Mouse (Mus musculus): ENCODE data around the gene a. TPM values are rescaled to one million over a fixed set of nuclear protein-coding genes. Genes with fewer than 3 reads are reported as not detected.
"Not testable (repeated sequence)": the region's sequence is repeated elsewhere in the genome, so short reads cannot be mapped to it uniquely, and the experiment has no call there.

Gene a
- polyA plus RNA-seq, 1 experiment from 2014 or later = 0.42 TPM

DNA sequence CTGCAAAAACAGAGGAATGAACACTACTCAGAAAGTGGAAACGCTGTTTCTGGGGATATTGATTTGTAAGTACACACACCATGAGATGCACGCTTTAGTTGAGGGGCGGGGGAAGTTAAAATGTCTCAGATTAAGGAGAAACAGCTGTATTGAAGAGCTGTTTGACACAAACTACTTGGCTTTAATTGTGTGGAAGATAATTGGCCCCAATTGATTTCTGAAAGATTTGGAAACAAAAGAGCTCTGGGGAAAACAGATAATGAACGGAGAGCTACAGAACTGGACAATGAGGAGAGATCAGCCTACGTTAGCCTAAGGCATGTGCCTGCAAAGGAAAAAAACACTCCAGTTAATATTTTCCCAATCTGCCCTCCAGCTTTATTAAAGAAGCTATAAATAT is 172.0 kb downstream of the a start:
- no peak overlapping the region for H3K4me2 ChIP-seq (ENCODE audit: low read length)
- no peak overlapping the region for H3K9ac ChIP-seq (ENCODE audit: low read depth, low read length)
- TF ChIP-seq CTCF (IDR thresholded peaks at IDR 0.05; ENCODE audit: low read depth) = no peak
- H3K4me1 ChIP-seq (replicated peaks; ENCODE audit: insufficient read depth, low read length) = no peaks in the 10 kb centered on the region
- no peaks in the 10 kb centered on the region for H3K9me3 ChIP-seq (replicated peaks; ENCODE audit: low read length)
- H3K36me3 ChIP-seq (ENCODE audit: insufficient read depth, low read length) = no peaks in the 10 kb centered on the region
- ATAC-seq (replicated peaks; ENCODE audit: low FRiP score, low read depth) = no peak
- H3K27me3 ChIP-seq (ENCODE audit: insufficient read depth, low read length) = no peaks in the 10 kb centered on the region
- no peak overlapping the region for H3K4me3 ChIP-seq (replicated peaks; ENCODE audit: low read depth, low read length)
- 74% methylated on average over 5 of the region's 5 CpGs for WGBS
- no peak overlapping the region for H3K27ac ChIP-seq
- DNase-seq (ENCODE audit: low spot score) = no peak

DNA sequence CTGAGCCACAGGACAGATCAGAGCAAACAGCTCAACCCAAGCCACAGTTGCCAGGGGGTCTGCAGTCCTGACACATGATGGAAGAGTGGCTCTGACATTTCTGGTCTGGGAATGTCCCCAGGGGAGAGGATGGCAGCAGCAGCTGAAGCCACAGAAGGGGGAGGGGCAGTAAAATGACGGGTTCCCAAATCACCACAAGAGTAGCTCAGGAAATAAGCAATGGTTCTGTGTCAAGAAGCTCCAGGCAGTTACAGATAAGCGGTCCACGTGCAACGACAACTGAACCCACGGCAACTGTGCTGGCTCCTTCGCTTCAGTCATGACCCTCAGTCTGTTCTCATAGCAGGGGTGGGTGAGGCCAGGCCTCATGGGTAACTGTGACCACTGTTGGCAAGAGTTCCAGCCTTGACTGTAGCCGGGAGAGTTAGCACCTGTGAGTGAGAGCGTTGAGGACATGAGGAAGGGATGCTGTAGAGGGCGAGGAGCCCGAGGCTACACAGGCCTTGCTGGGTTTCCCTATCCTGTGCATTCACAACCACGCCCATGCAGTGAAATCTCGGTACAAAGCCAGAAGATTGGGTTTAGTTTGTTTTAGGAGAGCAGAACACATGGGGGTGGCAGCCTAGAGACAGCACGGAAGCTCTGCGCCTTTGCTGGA is 178.7 kb downstream of the a start:
- not testable (repeated sequence) for H3K9me3 ChIP-seq (replicated peaks; ENCODE audit: low read length); H3K4me2 ChIP-seq (ENCODE audit: low read length); H3K36me3 ChIP-seq (ENCODE audit: insufficient read depth, low read length); H3K27ac ChIP-seq; H3K27me3 ChIP-seq (ENCODE audit: insufficient read depth, low read length); H3K4me3 ChIP-seq (replicated peaks; ENCODE audit: low read depth, low read length); ATAC-seq (replicated peaks; ENCODE audit: low FRiP score, low read depth); H3K4me1 ChIP-seq (replicated peaks; ENCODE audit: insufficient read depth, low read length); H3K9ac ChIP-seq (ENCODE audit: low read depth, low read length); DNase-seq (ENCODE audit: low spot score)
- WGBS = 68% methylated on average over 14 of the region's 14 CpGs

DNA sequence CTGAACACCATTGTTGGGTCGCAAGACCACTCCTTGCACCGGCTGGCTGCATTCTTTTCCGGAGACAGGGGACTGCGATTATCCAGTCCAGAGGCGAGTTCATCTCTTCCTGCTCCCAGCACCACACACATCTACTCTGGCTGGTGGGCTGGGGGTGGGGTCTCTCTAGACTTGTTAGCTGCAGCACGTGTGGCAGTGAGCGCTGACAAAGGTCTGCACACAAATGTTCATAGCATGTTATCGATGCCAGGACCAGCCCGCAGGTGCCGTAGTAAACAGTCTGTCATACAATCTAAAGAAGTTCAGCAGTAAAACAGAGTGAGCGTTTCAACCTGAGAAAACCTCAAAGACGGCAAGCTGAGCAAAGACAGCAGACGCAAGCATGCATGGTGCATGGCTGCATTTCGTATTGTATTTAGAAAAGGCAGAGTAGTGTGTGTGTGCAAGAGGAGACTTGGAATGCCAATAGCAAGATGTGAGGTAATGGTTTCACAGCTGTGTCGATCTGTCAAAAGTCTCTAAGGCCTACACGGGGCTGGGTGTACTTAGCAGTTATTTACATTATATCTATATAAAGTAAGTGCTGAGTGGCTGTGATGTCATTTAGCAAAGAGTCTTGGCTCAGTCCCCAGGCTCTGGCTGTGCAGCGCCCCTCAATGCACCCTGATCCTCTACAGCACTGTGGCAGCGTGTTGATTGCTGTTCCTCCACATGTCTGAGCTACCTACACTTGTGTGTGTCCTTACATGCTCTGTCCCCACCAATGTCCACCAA is 180.9 kb downstream of the a start:
- DNase-seq (ENCODE audit: low spot score) = no peak
- Histone ChIP-seq H3K4me1 (replicated peaks; ENCODE audit: insufficient read depth, low read length) (no peaks in the 10 kb centered on the region), H3K9ac (ENCODE audit: low read depth, low read length) (no peak overlapping the region), H3K4me3 (replicated peaks; ENCODE audit: low read depth, low read length) (no peak overlapping the region), H3K4me2 (ENCODE audit: low read length) (no peak overlapping the region), H3K36me3 (ENCODE audit: insufficient read depth, low read length) (no peaks in the 10 kb centered on the region), H3K27me3 (ENCODE audit: insufficient read depth, low read length) (no peaks in the 10 kb centered on the region), H3K9me3 (replicated peaks; ENCODE audit: low read length) (no peaks in the 10 kb centered on the region), H3K27ac (no peak overlapping the region)
- WGBS = 59% methylated on average over 18 of the region's 18 CpGs
- no peak for ATAC-seq (replicated peaks; ENCODE audit: low FRiP score, low read depth)
- TF ChIP-seq CTCF (IDR thresholded peaks at IDR 0.05; ENCODE audit: low read depth) = no peak

DNA sequence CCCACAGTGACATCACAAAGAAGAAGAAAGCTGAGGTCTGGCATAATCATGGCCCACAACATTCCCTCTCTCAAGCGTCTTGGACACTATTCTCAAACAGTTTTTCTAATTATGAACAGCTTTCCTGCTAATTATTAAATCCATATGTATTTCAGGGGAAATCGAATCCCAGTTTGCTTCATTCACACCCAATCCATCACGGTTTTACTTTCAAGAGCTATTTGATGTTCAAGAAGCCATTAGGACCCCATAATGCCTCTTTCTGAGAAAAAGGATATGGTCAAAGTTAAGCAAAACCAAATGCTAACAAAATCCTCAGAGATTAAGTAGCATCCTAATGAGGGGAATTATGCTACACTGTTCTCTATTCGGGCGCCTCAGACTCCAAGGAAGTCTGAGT is 181.8 kb downstream of the a start:
- Histone ChIP-seq H3K4me2 (ENCODE audit: low read length) (no peak overlapping the region), H3K27me3 (ENCODE audit: insufficient read depth, low read length) (no peaks in the 10 kb centered on the region), H3K27ac (no peak overlapping the region), H3K4me1 (replicated peaks; ENCODE audit: insufficient read depth, low read length) (no peaks in the 10 kb centered on the region), H3K4me3 (replicated peaks; ENCODE audit: low read depth, low read length) (no peak overlapping the region), H3K9ac (ENCODE audit: low read depth, low read length) (no peak overlapping the region), H3K9me3 (replicated peaks; ENCODE audit: low read length) (no peaks in the 10 kb centered on the region), H3K36me3 (ENCODE audit: insufficient read depth, low read length) (no peaks in the 10 kb centered on the region)
- TF ChIP-seq CTCF (IDR thresholded peaks at IDR 0.05; ENCODE audit: low read depth) = no peak
- DNase-seq (ENCODE audit: low spot score) (no peak), ATAC-seq (replicated peaks; ENCODE audit: low FRiP score, low read depth) (no peak)
- 84% methylated on average over 5 of the region's 5 CpGs for WGBS

DNA sequence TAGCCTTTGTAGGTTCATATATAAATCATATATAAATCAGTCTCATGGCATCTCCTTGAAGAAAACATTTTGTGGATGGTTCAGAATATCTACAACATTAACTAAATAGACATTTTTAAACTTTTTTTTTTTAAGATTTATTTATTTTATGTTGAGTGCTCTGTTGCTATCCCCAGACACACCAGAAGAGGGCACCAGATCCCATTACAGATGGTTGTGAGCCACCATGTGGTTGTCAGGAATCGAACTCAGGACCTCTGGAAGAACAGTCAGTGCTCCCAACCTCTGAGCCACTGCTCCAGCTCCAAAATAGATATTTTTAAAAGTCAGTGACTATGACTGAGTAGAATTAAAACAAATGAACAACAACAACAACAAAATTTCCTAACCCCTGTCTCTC is 195.4 kb downstream of the a start:
- TF ChIP-seq CTCF (IDR thresholded peaks at IDR 0.05; ENCODE audit: low read depth) = peak; percentile 47
- Histone ChIP-seq H3K27me3 (ENCODE audit: insufficient read depth, low read length) (no peaks in the 10 kb centered on the region), H3K4me2 (ENCODE audit: low read length) (no peak overlapping the region), H3K27ac (no peak overlapping the region), H3K4me1 (replicated peaks; ENCODE audit: insufficient read depth, low read length) (no peaks in the 10 kb centered on the region), H3K36me3 (ENCODE audit: insufficient read depth, low read length) (no peaks in the 10 kb centered on the region), H3K9ac (ENCODE audit: low read depth, low read length) (no peak overlapping the region), H3K4me3 (replicated peaks; ENCODE audit: low read depth, low read length) (no peak overlapping the region), H3K9me3 (replicated peaks; ENCODE audit: low read length) (no peaks in the 10 kb centered on the region)
- ATAC-seq (replicated peaks; ENCODE audit: low FRiP score, low read depth) = no peak
- DNase-seq (ENCODE audit: low spot score) = no peak
- WGBS = 79% methylated on average over 1 of the region's 1 CpGs

DNA sequence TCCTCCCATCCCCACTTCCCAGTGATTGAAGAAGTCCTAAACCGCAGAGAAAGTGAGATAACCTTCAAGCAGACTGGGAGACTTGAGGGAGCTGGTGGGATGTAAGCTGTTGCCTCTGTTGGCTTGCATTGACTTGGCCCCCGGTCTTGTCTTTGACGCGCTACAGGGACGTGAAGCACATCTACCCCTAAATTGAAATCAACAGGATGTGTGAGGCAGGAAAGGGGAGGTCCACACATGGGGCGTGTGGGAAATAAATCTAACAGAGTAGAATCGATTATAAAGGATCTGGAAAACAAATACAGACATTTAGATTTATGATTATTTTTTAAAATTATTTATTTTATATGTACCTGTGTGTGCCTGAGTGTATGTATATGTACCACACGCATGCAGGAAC is 200.2 kb downstream of the a start:
- Histone ChIP-seq H3K9me3 (replicated peaks; ENCODE audit: low read length) (no peaks in the 10 kb centered on the region), H3K4me2 (ENCODE audit: low read length) (no peak overlapping the region), H3K27me3 (ENCODE audit: insufficient read depth, low read length) (no peaks in the 10 kb centered on the region), H3K27ac (no peak overlapping the region), H3K36me3 (ENCODE audit: insufficient read depth, low read length) (no peaks in the 10 kb centered on the region), H3K4me1 (replicated peaks; ENCODE audit: insufficient read depth, low read length) (no peaks in the 10 kb centered on the region), H3K9ac (ENCODE audit: low read depth, low read length) (no peak overlapping the region), H3K4me3 (replicated peaks; ENCODE audit: low read depth, low read length) (no peak overlapping the region)
- 74% methylated on average over 8 of the region's 8 CpGs for WGBS
- no peak for TF ChIP-seq CTCF (IDR thresholded peaks at IDR 0.05; ENCODE audit: low read depth)
- DNase-seq (ENCODE audit: low spot score) (no peak), ATAC-seq (replicated peaks; ENCODE audit: low FRiP score, low read depth) (no peak)
